Mouse (Mus musculus): ENCODE data around the gene Oxct1. TPM values are rescaled to one million over a fixed set of nuclear protein-coding genes. Genes with fewer than 3 reads are reported as not detected.
A peak's percentile ranks its signal among the peaks of the same experiment; 100 is the strongest.

Oxct1 gene
- total RNA-seq, 2 experiments from 2014 or later = 43.5 to 187 TPM

DNA sequence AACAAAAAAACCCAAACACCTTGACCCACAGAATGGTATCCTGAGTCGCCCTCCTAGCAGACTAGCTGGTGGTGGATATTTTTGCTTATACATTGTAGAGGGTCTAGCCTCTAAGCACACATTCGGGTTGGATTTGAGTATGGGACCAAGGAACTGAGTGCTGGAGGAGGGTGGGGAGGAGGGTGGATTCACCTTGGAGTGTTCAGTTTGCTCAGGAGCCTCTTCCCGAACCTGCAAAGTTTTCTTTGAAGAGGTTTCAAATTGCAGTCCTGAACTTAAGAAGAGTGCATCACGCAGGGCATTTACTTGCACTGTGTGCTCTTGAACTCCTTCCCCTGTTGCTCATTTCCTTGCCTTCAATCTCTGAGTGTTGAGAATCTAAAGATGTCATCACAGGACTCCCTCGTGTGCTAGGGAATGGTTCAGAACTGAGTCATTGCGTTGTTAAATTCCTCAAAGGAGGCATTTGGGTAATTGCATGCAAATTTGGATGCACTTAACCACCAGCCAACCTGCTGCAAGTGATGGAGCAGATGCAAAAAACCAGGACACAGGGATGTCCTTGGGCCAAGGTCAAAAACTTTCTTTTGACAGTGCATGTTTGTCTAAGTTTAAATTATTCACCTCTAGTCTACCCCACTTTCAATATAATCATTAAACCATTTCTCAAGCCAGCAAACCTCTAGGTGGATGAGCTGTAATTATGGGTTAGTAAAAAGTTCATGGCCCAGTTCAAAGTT, 1.7 kb downstream of the Oxct1 start:
- no peak for ATAC-seq (ENCODE audit: poor library complexity, severe bottlenecking)

DNA sequence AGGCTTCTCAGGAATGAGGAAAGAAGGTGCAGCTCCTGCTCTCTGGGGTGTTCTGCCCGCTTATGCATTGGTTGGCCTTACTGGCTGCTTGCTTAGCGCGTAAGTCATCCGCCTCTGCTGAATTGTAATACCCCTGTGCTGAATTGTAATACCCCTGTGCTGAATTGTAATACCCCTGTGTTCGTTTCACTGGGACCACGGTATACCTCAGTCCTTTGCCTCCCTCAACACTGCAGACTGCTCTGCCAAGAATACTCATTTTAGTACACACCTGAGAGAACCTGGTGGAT, 2.2 kb downstream of the Oxct1 start:
- no peak for ATAC-seq (ENCODE audit: poor library complexity, severe bottlenecking)

DNA sequence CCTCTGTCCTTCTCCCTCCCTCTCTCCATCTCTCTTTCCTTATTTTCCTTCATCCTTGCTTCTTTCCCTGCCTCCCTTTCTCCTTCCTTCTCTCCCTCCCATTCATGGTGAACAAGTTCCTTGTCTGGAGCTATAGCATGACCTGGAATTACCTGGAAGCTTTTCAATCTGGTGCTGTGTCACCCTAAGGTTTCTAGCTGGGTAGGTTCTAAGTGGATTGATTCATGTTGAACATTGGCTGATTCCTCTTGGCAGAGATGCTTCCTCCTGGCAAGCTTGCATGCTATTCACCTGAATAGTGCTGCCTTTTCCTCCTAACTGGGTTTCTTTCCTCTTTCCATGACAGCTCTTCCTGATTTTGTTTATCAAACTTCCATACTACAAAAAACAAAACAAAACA, 2.8 kb downstream of the Oxct1 start:
- no peak for ATAC-seq (ENCODE audit: poor library complexity, severe bottlenecking)

DNA sequence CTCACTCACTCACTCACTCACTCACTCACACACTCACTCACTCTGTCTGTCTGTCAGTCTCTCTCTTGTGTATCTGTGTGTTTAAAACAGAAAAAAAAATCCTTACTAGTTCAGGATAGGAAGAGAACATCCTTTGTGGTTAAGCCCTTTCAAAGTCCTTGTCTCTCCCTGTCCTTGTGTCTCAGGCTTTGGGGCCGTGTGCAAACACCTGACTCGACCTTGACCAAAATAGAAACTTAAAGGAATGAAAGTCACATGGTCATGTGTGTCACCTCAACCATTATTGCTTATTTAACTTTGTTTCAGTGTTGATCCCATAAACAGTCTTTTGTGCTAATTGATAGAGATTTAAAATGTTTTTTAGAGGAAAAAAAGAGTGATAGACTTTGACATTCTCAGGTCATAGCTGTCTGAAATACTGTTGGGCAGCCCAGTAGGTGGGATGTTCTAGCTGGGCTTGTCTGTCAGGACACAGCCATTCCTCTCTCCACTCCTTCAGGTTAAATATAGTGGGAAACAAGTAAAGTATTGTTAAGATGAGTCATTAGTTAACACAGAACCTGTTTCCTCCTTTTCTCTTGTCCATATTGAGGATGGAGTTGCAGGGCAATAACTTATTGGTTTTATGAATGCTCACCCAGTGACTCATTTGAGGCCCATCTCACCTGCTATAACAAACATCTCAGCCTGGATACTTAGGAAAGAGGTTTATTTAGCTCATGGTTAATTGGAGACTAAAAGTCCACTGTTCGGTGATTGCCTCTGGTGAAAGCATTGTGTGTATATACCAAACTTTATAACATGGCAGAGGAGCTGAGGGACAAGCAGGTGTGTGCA, 7.2 kb downstream of the Oxct1 start:
- no peak for ATAC-seq (ENCODE audit: poor library complexity, severe bottlenecking)

DNA sequence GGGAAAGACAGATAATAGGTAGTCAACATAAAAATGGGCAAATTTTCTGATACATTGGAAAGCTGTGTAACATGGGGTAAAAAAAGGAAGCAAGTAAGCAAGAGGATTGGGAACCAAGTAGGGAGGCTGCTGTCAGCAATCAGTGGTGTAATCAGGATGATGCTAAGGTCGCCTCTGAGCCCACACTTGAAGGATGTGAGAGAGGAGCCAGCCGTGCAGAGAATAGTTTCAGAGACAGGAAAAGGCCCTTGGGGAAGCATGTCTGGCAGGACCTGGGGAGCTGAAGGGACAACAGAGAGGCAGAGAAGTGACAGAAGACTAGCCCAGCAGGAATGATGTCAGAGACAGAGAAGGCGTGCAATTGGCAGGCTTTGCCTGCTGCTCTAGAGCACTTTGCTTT, 16.2 kb downstream of the Oxct1 start:
- peak; percentile 65 for ATAC-seq (ENCODE audit: poor library complexity, severe bottlenecking)

DNA sequence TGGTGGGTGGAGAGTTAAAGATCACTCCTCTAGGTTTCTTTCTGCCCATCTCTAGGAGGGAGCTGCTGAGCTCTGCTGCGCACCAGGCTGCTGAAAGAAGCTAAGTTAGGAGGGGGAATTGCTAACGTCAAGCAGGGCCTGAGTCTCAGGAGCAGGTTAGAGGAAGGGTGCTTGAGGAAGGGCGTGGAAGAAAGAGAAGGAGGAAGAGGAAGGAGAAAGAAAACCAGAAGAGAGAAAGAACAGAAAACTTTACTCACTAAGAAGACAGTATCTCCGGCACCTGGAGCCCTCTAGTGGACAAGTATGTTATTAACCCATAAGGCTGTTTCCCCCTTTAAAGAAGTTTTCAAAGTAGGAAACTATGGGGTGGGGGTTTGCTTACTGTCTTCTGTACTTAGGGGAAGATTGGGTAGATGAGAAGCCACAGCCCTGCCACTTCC, 16.9 kb downstream of the Oxct1 start:
- ATAC-seq (ENCODE audit: poor library complexity, severe bottlenecking) = peak; percentile 87

DNA sequence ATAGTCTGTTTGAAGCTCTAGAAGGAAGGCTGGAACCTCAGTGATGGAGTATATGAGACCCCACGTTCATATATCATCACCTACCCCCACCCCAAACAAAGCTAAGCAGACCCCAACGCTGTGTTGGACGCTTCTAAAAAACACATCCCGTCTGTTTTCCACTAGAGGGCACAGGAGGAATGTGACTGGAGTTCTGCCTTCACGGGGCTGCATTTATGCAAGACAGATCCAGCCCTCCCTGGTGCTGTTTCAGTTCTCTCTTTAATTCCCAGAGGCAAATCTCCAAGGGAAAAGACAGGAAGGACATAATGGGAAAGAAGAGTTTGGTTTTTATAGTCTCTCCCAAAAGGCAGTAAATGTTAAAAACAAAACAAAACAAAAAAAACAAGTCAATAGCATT, 30.4 kb downstream of the Oxct1 start:
- no peak for ATAC-seq (ENCODE audit: poor library complexity, severe bottlenecking)

DNA sequence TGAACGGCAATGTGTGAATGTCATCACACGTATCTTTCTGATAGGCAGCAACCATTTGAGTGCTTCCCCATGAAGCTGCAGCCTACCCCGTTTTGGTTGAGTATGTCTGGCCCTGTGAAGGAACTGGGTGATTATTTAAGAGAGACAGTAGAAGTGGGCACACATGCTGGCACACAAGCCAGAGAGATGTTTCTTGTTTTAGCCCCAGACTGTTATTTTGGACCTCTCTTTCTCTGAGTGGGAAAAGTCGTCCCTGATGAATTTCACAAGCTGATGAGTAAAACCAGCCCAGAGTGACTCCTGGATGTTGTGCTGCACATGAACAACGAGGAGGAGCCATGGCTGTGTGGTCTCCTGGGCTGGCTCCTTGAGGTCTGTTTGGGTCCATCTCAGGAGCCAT, 37.4 kb downstream of the Oxct1 start:
- ATAC-seq (ENCODE audit: poor library complexity, severe bottlenecking) = no peak

DNA sequence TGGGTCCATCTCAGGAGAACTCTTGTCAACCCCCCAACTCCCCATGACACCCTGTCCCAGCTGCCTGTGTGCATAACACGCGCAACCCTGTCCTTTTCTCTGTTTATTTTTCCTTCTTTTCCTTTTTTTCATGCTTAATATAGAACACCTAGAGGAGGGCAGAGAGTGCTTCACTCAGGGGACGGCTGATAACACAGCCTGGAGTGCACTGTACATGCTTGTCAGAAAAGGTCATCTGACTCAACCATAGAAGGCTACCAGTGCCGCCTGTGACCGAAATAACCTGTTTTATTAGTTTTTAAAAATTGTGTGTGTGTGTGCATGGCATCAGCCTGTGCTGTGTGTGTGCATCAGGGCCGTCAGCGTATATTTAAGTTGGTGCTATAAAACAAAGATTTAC, 37.8 kb downstream of the Oxct1 start:
- no peak for ATAC-seq (ENCODE audit: poor library complexity, severe bottlenecking)

DNA sequence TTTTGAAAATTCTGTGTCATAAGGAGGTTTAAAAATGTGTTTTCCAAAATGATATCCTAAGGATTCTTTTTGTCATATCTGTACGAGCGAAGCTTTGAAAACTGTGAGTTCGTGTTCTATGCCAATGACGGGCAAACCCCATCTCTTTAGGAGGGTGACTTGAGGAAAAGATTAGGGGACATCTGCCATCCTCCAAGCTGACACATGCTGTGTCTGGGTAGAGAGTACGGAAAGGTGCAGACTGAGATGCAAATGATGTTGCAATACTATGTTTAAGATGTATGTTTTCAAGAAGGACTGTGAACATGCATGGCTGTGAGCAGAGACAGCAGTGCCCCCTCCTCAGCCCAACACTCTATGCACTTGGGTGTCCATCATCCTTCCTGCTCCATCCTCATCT, 38.5 kb downstream of the Oxct1 start:
- ATAC-seq (ENCODE audit: poor library complexity, severe bottlenecking) = no peak

DNA sequence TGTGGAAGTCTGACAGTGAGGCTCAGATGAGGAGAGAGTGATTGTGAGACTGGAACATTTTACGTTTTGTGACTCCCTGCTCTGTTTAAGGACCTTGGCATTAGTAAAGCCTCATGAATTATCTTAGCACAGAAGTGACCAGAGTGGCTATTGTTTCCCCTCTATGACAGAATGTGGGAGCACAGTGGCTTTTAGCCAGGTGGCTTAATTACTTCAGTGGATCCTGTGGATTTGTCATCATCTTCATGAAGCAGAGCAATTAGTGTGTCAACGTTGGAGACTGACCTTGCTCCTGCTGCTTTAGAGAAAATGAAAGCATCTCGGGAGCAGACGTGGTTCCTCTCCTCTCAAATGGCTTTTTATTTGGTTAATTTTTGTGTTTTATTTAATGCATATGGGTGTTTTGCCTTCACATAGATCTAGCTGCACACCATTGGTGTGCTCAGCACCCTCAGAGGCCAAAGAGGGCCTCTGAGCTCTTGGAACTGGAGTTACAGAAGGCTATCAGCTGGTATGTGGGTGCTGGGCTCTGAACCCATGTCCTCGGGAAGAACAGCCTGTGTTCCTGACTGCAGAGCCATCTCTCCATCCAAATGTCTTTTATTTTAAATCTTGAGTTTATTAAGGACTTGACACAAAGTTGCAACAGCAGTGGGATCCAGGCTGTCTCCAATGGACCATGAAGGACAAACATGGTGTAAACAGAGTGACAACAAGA, 41.2 kb downstream of the Oxct1 start:
- ATAC-seq (ENCODE audit: poor library complexity, severe bottlenecking) = no peak

DNA sequence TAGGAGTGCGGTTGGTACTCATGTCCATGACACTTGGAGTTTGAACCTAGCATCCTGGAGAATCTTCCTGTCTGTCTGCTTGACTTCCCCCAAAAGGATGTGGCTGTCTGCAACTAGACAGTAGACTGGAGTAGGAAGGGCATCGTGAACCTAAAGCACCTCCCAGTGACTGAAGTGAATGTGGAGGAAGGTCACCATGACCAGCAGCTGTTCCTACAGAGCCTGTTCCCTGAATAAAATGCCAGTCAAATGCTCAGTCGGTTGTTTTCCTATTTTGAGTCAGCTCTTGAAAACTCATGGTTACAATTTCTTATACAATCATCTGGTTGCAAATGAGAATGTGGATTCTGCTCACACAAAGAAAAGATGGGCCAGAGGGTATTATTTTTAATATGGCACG, 51.8 kb downstream of the Oxct1 start:
- no peak for ATAC-seq (ENCODE audit: poor library complexity, severe bottlenecking)

DNA sequence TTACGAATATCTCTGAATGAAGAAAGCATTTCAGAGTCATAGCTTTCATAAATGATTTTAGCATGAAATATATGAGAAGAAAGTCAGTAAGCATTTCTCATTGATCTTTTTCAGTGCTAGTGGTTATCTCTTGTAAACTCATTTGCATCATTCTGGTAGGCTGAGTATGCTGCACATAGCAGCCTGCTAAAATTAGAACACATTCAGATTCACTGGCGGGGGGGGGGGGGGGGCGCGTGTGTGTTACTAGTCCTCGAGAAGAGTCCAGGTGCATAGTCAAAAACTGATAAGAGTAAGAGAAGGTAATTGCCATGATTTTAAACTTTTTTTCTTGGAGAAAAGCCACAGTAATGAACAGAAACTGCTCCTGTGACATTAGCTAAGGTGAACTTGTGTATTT, 52.6 kb downstream of the Oxct1 start:
- ATAC-seq (ENCODE audit: poor library complexity, severe bottlenecking) = no peak

DNA sequence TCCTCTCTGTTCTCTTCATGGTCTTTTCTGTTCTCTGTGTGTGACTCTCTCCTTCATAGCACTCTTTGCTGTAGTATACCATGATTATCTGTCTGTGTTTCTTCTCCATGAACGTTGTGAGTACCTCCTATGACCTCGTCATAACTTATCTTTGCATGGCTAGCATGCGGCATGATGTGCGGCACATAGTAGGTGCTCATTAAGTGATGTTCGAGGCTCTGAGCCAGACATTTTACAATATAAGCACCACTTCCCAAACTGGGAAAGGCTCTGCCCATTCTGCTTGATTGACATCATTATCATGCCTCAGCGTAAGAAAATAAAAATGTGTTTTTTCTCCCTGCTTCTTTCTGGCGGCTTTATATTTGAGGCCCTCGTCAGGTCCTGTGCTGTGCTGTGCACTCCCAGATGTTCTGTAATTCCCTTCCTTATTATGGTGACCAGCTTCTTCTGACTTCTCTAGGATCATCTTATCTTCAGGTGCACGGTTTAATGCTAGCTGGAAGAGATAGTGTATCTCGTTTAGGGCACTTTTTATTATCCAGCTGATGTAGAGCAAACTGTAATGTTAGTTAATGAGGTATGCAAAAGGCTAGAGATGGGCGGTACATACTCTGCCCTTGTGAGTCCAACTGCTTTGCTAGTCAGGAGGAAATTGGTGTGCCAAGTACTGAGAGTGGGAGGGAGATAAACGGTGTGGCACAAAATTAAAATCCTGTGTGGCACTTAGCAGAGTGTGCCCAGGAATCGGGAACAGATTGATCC, 53.4 kb downstream of the Oxct1 start:
- no peak for ATAC-seq (ENCODE audit: poor library complexity, severe bottlenecking)

DNA sequence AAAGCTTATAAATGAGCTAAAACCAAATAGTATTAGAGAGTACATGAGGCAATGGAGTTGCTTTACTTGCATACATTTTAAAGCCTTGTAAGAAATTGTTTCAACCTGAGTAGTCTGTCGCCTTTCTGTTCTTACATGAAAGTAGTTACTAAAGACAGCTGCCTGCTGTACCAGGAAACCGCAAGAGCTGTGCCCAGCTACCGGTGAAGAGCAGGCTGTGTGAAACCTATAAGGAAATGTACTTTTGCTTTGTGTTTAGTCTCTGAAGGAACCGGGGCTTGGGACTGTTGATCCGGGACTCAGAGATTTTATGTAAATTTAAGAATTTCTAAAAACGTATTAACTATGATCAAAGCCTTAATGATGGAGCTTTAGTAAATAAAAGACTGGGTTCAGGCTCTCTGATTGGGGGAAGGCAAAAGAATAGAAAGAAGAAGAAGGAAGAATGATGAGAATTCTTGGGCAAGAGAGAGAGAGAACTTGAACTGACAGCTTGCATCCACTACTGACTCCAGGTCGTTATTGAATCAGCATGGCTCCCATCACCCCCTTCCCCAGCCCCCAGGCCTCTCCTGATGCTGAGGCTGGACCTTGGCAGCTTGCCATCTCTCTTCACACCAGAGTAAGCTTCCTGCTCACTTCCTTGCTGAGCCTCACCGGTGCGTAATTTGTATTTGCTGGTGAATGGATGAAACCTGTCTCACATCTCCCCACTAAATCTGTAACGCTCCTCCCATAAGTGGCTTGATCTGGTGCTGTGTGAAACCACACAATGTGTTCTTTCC, 59.6 kb downstream of the Oxct1 start:
- ATAC-seq (ENCODE audit: poor library complexity, severe bottlenecking) = peak; percentile 54

DNA sequence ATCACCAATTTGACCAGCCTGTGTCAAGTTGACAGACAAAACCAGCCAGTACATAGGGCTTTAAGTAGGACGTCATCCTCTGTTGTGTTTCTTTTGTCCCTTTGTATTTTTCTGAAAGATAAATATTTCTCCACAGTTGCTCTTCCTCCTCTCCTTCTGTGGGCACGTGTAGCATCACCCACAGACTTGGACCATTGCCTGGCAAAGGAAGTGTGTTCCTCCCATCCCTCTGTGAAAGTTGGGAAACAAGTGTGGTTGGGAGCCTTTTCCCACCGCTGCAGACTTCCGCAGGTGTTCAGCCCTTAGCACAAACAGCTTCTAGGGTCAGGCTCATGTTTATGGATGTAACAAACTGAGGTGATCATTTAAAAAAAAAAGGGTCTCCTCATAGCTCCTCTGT, 61.3 kb downstream of the Oxct1 start:
- ATAC-seq (ENCODE audit: poor library complexity, severe bottlenecking) = no peak

DNA sequence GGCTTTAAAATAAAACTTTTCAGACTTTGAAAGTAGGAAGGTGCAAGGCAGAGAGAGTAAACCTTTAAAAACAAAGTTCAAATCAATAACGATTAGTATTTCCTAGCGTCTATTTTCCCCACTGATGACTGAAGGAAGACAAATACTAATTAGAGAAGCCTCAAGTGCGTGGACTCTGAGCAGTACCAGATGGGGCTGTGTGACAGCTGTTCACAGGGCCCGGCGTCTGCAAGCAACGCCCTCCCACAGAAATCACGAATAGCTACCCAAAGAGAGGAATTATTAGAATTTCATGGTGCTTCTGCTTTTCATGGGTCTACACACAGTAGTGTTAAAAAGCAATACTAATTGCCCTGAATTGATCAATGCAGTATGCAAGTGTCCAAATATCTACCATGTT, 61.7 kb downstream of the Oxct1 start:
- ATAC-seq (ENCODE audit: poor library complexity, severe bottlenecking) = no peak

DNA sequence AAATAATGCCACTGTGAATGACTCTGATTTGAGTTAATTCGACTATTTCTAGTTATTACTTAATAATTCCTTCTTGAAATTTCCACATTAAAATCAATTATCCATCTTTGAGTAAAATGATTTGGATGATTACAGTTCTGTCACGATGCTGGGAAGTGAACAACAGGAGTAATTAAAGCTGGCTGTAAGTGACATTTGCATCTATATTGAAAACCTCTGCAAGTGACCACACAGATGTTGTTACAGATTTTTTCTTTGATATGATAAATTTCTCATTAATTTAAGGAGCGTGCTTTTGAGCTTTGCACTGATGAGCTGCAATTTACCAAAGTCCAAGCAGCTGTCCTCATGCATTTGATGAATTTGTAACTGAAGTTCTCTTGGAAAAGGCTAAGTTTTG, 64.4 kb downstream of the Oxct1 start:
- no peak for ATAC-seq (ENCODE audit: poor library complexity, severe bottlenecking)

DNA sequence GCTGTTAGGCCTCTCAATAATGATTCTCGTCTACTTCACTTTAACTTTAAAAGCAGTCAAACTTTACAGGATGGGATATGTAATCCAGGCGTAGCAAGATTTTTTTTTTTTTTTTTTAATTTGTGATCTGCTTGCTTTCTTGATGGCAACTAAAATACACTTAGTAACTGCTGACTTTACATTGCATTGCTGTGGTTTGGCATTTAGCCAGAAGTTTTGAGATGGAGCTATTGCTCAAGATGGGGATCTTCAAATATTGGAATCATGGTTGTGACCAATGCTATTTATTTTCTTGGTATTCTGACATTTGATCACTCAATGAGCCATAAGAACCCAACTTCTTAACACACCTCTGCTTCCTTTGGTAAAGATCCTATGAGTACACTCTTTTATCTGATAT, 66.4 kb downstream of the Oxct1 start:
- ATAC-seq (ENCODE audit: poor library complexity, severe bottlenecking) = no peak

DNA sequence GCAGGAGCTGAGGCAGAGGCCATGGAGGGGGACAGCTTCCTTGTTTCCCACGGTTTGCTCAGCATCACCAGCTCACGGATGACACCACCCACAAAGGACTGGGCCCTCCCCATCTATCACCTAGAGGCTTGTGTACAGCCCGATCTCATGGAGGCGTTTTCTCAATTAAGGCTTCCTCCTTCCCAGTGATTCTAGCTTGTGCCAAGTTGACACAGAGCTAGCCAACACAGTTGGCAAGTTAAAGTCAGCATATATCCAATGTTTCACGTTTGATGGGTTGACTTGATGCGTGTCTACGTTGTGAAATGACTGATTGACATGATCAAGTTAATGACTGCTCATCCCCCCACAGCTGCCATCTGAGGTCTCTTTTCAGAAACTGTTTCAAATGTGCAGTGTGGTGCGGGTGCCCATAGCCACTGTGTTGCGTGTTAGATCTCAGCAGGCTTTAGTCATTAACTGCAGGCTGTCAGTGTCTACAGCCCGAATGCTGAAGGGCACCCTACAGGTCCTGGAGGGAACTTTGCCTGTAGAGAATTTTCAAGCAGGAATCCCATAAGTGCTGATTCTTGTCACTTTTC, 74.2 kb downstream of the Oxct1 start:
- ATAC-seq (ENCODE audit: poor library complexity, severe bottlenecking) = no peak

Data from megakaryocyte, adult 5-6 weeks (primary cell).